Mouse (Mus musculus) right cerebral cortex, postnatal 4 days (tissue): Measurements from ENCODE around the gene Gpc3.
"Not testable (repeated sequence)": the region's sequence is repeated elsewhere in the genome, so short reads cannot be mapped to it uniquely, and the experiment has no call there.

Experiments used
- DNase-seq: peaks from one replicate; pipeline ENCODE4 v3.0.0-alpha.2; 2022

Gene Gpc3

DNA sequence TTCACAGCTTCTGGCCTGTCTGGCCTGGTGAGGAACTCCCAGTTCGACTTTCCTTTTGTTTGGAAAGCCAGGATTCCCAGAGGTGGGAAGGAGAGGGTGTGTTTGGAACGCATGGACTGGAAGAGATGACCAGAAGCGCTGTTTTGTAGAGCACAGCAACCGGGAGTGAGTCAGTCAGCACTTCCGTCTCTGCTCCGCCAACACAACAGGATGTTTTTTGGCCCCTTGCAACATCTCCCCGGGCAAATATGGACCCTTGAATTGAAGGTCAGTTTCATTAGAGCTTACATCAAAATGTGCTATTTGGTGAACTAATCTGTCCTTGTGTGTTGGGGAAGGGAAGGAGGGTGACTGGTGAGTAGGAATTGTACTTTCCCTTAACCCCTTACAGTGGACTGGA, 340.7 kb downstream of the Gpc3 start:
- no peak for DNase-seq

DNA sequence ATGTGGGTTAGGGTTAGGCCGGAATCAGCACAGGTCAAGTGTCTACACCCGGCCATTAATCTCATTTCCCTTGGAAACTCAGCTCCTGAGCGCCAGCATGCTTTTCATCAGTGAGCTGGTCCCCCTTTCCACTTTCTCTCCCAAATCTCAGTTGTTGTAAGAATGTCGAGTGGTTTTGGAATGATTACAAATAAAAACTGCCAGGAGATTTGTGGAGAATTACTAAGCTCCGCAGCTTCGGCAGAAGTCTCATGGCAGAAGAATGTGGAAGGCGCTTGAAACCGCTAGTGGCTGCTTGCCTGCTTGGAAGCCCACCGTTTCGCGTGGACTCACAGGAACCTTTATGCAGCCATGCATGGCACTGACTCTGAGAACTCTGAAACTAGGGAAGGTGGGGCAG, 351.8 kb downstream of the Gpc3 start:
- no peak for DNase-seq

DNA sequence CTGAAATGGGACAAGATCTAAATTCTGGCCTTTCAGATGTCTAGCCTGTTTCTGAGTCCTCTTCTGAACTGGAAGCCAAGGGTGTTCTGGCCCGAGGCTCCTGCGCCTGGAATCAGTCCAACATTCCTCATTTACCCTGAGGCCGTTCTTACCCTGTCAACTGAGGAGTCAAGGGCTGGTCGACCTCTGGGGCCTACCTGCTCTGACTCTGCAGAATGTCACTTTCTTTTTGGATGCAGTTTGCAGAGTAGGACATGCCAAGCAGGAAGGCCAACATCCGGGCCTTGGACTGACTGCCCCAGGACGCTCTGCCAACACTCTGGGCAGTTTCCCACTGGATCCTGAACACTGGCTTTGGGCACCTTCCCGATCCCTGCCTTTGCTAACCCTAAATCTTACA, 352.2 kb downstream of the Gpc3 start:
- DNase-seq = no peak

DNA sequence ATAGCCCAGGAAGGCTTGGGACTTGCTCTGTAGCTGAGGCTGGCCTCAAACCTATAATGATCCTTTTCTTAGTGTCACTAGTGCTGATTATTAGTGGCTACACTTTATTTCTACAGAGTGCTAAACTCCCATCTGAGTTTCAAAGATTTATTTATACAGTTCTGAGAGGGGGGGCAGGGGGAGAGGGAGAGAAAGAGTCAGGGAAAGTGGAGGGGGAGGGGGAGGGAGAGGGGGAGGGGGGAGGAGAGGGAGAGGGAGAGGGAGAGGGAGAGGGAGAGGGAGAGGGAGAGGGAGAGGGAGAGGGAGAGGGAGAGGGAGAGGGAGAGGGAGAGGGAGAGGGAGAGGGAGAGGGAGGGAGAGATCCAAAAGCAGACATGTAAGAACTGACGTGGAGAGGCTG, 354.0 kb downstream of the Gpc3 start:
- not testable (repeated sequence) for DNase-seq

DNA sequence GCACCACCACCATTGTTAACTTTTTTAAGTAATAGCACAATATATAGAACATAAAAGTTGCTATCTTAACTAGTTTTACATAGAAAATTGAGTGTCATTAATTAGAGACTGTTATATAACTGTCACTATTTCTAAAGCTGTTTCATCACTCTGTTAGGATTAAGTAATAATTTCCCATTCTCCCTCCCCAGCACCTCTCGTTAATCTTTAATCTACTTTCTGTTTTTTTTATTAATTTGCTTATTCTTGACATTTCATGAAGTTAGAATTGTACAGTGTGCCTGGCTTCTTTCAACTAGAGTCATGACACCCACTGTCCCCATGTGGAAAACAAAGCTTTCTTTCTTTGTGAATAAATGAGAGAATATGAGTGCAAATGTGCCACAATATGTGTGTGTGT, 359.2 kb downstream of the Gpc3 start:
- DNase-seq = no peak

DNA sequence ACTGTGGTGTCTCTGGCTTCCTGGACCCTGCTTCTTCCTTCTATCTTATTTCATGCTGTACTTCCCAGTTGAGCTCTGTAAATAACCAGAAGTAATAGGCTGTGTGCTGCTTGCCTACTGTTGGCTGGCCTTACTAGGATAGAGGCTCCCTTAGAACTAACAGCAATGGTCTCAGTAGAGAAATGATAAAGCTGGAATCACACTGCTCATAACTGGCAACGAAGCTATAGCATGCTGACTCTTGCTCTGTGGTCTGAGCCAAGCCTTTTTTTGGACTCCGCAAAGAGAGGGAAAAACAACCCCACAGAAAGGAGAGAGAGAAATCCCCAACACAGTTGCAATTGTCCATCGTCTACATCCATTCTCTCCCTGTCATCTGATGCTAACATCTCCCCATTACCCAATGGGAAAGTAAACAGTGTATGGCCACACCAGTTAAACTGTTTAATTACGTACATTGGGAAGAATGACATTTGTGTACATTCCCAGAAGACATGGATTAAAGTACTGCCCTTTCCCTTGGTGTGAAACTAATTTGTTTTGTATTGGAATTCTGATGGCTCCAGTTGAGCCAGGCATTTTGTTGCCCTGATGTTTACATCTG, 368.0 kb downstream of the Gpc3 start:
- no peak for DNase-seq

DNA sequence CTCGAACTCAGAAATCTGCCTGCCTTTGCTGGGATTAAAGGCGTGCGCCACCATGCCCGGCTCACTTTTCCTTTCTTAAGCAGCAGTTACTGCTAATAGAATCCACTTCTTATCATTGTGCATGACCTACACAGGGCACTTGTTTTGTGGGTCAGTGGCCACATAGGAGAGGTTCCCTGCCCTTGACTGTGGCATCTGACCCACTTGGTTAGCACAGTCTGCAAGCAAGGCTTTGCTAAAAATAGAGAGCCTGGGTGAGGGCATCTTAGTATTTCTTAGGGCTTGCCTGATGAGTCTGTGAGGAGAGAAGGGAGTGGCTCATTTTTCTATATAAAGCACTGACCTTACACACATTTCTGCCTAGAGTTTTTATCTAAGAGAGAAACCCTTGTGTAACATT, 376.3 kb downstream of the Gpc3 start:
- no peak for DNase-seq

DNA sequence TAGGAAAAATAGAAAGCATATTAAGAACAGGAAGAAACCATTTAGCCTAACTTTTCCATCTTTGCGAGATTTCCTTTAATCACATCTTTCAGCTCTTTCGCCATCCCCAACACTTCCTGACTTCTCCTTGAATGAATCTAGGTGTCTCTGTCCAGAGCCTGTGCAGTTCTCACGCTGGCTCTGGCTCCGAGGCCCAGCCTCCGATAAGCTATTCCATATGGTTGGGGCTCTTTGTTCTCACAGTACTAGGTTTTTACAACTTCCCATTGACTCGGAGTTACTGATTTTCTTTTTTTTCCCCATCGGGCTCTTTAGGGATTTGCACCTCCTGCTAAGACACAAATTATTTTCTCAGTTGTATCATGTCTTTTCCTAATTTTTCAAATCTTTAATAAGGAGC, 381.8 kb downstream of the Gpc3 start:
- DNase-seq = no peak

DNA sequence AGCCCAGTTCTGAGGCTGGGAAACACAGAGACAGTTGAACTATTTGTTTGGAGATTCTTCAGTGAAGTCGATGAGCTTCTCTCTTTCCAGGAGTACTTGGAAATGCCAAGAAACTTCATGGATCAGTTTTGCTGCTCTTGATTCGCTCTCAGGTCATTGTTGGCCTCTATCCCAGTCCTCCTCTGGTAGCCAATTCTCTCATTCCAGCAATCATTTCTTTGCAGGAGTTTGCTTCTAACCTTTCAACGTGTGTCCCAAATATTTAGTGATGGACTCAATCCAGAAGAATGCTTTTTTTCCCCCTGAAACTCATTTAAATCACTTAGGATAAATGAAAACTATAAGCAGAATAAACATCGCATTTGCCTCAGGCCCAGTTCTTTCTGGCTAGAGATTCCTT, 383.0 kb downstream of the Gpc3 start:
- no peak for DNase-seq
